8 mouse cellular contexts compared by ENCODE assay signal in genomic region chr10:115184697-115185096, GRCm38 (mm10). TPM values are rescaled to one million over a fixed set of nuclear protein-coding genes. Genes with fewer than 3 reads are reported as not detected.
DNase-seq lines count a peak whose midpoint lies in the region; ATAC-seq and TF ChIP-seq lines count a peak whose summit lies in the region.

Gene Tph2, minus strand, starts transcription at chr10:115185022.

- no peaks in the 10 kb centered on the region for H3K27me3 ChIP-seq in ES-Bruce4 (ENCODE audit: control insufficient read depth, insufficient read depth, low read length, poor library complexity, severe bottlenecking)
- H3K27me3 ChIP-seq in forebrain, embryonic 12.5 days = no peaks in the 10 kb centered on the region

- H3K36me3 ChIP-seq in ES-Bruce4 (ENCODE audit: control insufficient read depth, insufficient read depth, low read length, poor library complexity, severe bottlenecking) = no peaks in the 10 kb centered on the region
- H3K36me3 ChIP-seq in forebrain, embryonic 12.5 days (replicated peaks) = no peaks in the 10 kb centered on the region

- H3K9ac ChIP-seq in ES-Bruce4 (ENCODE audit: low read depth, poor library complexity, severe bottlenecking) = no peak within 1 kb of the TSS
- no peak within 1 kb of the TSS for H3K9ac ChIP-seq in forebrain, embryonic 12.5 days

- H3K27ac ChIP-seq in ES-Bruce4 (ENCODE audit: insufficient read depth, low read length) = no peak within 1 kb of the TSS
- H3K27ac ChIP-seq in forebrain, embryonic 12.5 days = no peak within 1 kb of the TSS
- H3K27ac ChIP-seq in layer of hippocampus, adult 2 months = no peak within 1 kb of the TSS

- TF ChIP-seq CTCF in ES-Bruce4 (IDR thresholded peaks at IDR 0.05; ENCODE audit: low read depth, low read length) = peak; percentile 77
- TF ChIP-seq CTCF in layer of hippocampus, adult 2 months (conservative IDR thresholded peaks at IDR 0.05) = peak; percentile 84

- DNase-seq in c-Kit-positive CD71-negative TER-119-negative erythroid progenitor cells, embryonic 14.5 days (ENCODE audit: low read depth) = peak; percentile 70
- DNase-seq in heart, postnatal 4 days = peak; percentile 86
- DNase-seq in layer of hippocampus, adult 2 months (ENCODE audit: low spot score in 2 of 2) = peak; percentile 46 to 63
- peak; percentile 87 for DNase-seq in lung, postnatal 10 days
- peak; percentile 74 for DNase-seq in ovary, postnatal 14 days (ENCODE audit: low spot score)
- DNase-seq in thymus, postnatal 14 days = peak; percentile 79

- WGBS in forebrain, embryonic 12.5 days = 10% methylated on average over 9 of the region's 9 CpGs

- TF ChIP-seq EP300 in ES-Bruce4 (IDR thresholded peaks at IDR 0.05; ENCODE audit: insufficient read depth, low read depth, low read length) = 0 out of 2 replicates have a peak, but pooled peaks have one; percentile 46

- H3K4me3 ChIP-seq in ES-Bruce4 (ENCODE audit: low read depth, low read length) = no peak within 1 kb of the TSS
- no peak within 1 kb of the TSS for H3K4me3 ChIP-seq in forebrain, embryonic 12.5 days (replicated peaks)
- no peak within 1 kb of the TSS for H3K4me3 ChIP-seq in layer of hippocampus, adult 2 months

- peak; percentile 82 for ATAC-seq in forebrain, embryonic 12.5 days (ENCODE audit: low FRiP score)

- no peaks in the 10 kb centered on the region for H3K9me3 ChIP-seq in ES-Bruce4 (replicated peaks; ENCODE audit: control insufficient read depth, insufficient read depth, low read length, poor library complexity, severe bottlenecking)
- no peaks in the 10 kb centered on the region for H3K9me3 ChIP-seq in forebrain, embryonic 12.5 days

- no peak within 1 kb of the TSS for H3K4me2 ChIP-seq in forebrain, embryonic 12.5 days

- TF ChIP-seq POLR2A in ES-Bruce4 (IDR thresholded peaks at IDR 0.05; ENCODE audit: insufficient read depth, low read length) = no peak

- H3K4me1 ChIP-seq in ES-Bruce4 (ENCODE audit: control insufficient read depth, insufficient read depth, low read length) = no peaks in the 10 kb centered on the region
- no peaks in the 10 kb centered on the region for H3K4me1 ChIP-seq in forebrain, embryonic 12.5 days

RNA-seq across cellular contexts. Expression of gene Tph2, which starts in this region (rescaled TPM):
- polyA plus RNA-seq in ES-Bruce4 (2011; ENCODE audit: insufficient read depth, insufficient read length, low read depth, missing spikeins) = not detected in 2 replicates
- polyA plus RNA-seq in forebrain, embryonic 12.5 days (2016; fragmentation: Nextera tagmentation; extraction: Ambion mirVana) = 0.09 TPM in 1 of 2 replicates, not detected in the other
- total RNA-seq in heart, postnatal 4 days (2021) = not detected
- total RNA-seq in layer of hippocampus, adult 2 months (2021) = under 1 TPM; 0.36 to 0.56 TPM

Comparison
In these comparisons a context has a peak if more than half of its experiments do, and no peak if none do; other contexts are left out.
1. Peak in ATAC-seq in forebrain, embryonic 12.5 days; RNA of the gene not detected or under 1 TPM.
2. Peak in DNase-seq in heart, postnatal 4 days; RNA of the gene not detected or under 1 TPM.
3. Peak in DNase-seq in layer of hippocampus, adult 2 months; RNA of the gene not detected or under 1 TPM.